Mouse (Mus musculus): ENCODE data around the gene Desi2.
"Not testable (repeated sequence)": the region's sequence is repeated elsewhere in the genome, so short reads cannot be mapped to it uniquely, and the experiment has no call there.

Desi2 gene

DNA sequence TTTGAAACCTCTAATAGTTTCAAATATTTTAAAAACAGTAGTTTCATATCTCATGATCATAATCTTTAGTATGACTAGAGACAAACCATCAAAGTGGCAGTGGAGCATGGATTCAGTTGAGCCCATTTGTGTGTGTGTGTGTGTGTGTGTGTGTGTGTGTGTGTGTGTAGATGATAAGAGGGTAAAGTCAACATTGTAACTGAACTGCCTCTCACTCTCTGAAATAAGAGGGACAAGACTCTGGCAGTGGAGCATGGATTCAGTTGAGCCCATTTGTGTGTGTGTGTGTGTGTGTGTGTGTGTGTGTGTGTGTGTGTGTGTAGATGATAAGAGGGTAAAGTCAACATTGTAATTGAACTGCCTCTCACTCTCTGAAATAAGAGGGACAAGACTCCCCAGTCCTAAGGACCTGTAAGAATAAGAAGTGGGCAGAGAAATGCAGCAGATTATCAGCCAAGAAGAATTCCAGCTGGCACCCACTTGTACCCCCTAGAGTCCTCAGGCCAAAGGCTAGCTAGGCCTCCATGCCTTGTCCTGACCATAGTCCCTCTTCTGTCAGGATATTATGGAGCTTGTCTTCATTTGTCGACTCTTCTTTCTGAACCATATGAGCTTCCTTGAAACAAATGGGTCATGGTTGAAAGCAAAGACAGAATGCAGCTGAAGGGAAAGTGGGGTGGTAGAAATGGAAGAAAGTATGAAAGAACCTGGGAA is 61.0 kb downstream of the Desi2 start:
- in situ Hi-C loops (cut with MboI; ENCODE audit: low pct_unique_long_range_greater_than_20kb in 1 of 2, low sequenced_read_pairs in 2 of 2, unreplicated experiment in 1 of 2): no loop called here

DNA sequence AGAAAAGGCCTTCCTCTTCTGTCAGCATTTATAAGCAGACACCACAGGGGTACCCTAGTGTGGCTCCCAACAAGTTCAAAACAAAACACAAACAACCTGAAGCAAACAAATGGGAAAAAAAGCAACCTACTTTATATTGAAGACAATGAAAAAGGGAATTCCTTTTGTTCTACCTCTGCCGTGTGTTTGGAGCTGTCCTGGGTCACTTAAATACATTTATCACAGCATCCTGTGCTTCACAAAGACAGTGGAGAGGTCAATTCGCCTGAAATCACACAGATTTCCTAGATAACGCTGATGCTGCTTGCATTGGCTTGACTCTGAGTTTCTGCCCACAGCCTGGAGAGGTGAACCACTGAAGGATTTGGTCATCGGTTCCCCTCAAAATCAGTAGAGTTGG is 67.4 kb downstream of the Desi2 start:
- in situ Hi-C loops (cut with MboI; ENCODE audit: low pct_unique_long_range_greater_than_20kb in 1 of 2, low sequenced_read_pairs in 2 of 2, unreplicated experiment in 1 of 2): no loop called here

DNA sequence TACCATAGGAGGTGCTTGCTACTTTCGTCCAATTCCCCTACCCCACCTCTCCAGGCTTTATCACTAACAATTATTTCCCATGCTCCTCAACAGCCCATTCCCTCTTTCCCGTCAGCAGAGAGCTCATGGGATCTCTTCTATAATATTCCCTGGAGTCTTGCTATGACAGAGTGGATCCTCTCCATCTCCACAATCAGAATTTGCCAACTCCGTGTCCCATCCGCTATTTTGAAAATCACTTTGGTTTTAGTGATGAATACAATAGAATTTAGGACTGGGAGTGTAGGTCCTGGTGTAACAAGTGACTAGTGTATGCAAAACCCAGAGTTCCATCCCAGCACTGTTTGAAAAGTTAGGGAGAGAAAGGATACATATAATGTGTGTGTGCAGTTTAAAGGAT is 69.1 kb downstream of the Desi2 start:
- in situ Hi-C loops (cut with MboI; ENCODE audit: low pct_unique_long_range_greater_than_20kb in 1 of 2, low sequenced_read_pairs in 2 of 2, unreplicated experiment in 1 of 2): no loop called here

DNA sequence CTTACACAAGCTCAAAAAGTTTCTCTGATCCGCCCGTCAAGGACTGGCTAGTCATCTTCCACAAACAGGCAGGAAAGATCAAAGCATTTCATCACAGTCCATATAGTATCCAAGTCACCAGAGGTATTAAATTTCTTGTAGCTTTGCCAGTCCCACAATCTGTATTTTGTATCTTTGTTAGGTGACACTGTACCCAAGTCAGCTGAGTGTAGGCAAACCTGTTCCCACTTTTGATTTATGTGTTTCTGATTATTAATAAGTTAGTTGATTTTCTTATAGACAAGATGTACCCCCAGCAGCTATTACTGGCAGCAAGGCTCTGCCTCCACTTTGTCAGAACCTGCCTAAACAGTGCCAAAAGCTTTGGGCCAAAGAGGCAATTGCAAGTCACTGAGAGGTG is 71.6 kb downstream of the Desi2 start:
- in situ Hi-C loops (cut with MboI; ENCODE audit: low pct_unique_long_range_greater_than_20kb in 1 of 2, low sequenced_read_pairs in 2 of 2, unreplicated experiment in 1 of 2): no loop called here

DNA sequence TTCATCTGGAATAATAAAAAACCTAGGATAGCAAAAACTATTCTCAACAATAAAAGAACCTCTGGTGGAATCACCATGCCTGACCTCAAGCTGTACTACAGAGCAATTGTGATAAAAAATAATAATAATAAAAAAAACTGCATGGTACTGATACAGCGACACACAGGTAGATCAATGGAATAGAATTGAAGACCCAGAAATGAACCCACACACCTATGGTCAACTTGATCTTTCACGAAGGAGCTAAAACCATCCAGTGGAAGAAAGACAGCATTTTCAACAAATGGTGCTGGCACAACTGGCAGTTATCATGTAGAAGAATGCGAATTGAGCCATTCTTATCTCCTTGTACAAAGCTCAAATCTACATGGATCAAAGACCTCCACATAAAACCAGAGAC is 78.2 kb downstream of the Desi2 start:
- in situ Hi-C loops (cut with MboI; ENCODE audit: low pct_unique_long_range_greater_than_20kb in 1 of 2, low sequenced_read_pairs in 2 of 2, unreplicated experiment in 1 of 2): not testable (repeated sequence)

DNA sequence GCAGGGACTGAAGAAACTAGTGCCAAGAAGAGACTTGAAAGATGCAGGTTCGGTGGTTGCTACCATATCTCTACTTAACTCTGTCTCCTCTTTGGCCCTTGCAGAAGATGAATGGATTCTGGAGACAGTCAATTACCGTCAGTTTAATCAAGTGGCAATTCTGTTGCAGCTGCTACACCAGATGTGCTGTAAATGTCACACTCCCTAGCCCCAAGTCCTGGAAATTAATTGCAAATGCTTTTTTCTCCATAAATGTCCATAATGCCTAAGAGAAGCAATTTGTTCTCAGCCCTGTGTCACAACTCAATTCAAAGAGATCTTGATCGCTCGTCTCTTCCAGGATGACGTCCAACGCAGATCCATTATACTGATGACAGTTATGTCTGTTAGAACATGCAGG is 83.4 kb downstream of the Desi2 start:
- in situ Hi-C loops (cut with MboI; ENCODE audit: low pct_unique_long_range_greater_than_20kb in 1 of 2, low sequenced_read_pairs in 2 of 2, unreplicated experiment in 1 of 2): no loop called here

DNA sequence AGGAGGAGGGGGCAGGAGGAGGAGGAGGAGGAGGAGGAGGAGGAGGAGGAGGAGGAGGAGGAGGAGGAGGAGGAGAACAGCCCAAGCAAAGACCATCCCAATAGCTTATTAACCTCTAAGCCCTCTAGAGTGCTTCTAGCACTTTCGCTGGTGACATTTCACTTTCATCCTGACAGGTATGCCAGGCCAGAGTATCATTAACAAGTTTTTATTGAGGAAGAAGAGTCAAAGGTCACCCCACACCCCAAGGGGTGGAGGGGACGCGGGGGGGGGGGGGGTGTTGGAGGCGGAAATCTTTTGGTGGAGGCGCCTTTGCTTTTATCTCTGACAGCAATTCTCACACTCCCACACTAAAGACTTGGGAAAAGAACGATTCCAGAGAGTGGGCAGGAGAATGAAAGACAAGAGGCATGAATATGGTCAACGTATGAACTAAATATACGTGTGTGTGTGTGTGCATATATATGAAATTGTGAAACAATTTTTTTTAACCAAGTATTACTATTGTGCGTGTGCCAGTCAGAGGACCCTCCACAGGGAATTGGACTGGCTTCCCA is 88.0 kb downstream of the Desi2 start:
- in situ Hi-C loops (cut with MboI; ENCODE audit: low pct_unique_long_range_greater_than_20kb in 1 of 2, low sequenced_read_pairs in 2 of 2, unreplicated experiment in 1 of 2): no loop called here

DNA sequence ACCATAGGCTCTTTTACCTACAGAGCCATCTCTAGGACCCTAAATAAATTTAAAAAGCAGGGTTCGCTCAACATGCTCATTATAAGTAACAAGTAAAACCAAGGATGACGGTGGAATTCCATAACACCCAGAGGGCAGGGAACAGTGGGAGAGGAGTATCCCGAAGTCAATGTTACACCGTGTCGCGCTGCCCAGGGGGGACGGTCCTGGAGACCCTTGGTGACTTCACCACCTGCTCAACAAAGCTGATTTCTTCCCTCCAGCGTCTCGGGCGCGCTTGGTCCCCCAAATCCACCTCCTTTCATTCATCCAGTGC is 88.5 kb downstream of the Desi2 start:
- in situ Hi-C loops (cut with MboI; ENCODE audit: low pct_unique_long_range_greater_than_20kb in 1 of 2, low sequenced_read_pairs in 2 of 2, unreplicated experiment in 1 of 2): no loop called here

DNA sequence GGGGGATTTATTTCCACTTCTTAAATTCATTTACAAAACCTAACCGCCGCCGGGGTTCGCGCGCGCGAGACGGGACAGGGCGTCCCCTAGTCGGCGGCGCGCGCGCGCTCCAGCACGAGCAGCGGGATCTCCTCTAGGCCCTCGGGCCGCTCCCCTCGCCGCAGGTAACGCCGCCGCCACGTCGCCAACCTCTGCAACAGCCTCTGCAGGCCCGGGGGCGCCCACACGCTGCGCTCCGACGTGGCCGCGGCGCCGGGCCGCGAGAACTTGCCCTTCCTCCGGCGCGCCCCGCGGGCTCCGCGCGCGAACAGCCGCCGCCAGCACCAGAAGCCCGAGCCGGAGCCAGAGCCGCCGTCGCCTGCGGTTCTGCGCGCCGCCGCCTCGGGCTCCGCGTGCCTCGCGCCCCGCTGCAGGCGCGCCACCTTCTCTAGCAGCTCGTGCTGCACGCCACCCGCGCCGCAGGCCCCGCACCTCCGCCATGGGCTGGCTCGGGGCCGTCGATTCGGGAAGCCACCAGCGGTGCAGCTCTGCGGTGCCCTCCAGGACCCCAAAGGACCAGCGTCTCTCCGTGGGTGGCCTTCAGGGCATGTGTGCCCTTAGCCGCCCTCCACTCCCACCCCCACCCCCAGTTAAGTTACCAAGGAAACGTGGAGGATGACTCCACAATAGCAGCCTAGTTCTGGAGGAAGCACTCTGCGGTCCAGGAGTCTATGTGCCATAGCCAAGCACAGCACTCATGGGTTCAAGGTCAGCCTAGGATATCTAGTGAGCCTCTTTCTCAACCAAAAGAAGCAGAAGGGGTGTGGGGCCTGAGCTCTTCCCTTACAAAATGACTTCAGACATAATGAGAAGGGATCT is 89.1 kb downstream of the Desi2 start:
- in situ Hi-C loops (cut with MboI; ENCODE audit: low pct_unique_long_range_greater_than_20kb in 1 of 2, low sequenced_read_pairs in 2 of 2, unreplicated experiment in 1 of 2): no loop called here

DNA sequence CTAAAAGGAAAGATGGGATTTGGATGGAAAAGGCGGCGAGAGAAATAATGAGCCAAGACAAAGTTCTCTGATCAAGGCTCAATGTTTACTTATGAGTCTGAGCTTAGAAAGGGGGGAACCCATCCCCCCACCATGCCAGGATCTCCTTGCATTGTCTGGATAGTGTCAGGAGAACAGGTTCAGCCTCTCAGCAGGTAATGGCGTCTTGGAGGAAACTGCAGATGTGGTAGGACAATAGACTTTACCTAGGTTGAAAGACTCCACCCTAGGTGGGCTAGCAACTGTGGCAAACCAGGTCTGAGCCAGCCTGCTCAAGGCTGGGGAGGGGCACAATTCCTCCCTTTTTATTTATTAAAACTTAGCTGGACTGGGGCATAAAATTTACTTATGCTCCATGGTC is 96.1 kb downstream of the Desi2 start:
- in situ Hi-C loops (cut with MboI; ENCODE audit: low pct_unique_long_range_greater_than_20kb in 1 of 2, low sequenced_read_pairs in 2 of 2, unreplicated experiment in 1 of 2): not testable (repeated sequence)

DNA sequence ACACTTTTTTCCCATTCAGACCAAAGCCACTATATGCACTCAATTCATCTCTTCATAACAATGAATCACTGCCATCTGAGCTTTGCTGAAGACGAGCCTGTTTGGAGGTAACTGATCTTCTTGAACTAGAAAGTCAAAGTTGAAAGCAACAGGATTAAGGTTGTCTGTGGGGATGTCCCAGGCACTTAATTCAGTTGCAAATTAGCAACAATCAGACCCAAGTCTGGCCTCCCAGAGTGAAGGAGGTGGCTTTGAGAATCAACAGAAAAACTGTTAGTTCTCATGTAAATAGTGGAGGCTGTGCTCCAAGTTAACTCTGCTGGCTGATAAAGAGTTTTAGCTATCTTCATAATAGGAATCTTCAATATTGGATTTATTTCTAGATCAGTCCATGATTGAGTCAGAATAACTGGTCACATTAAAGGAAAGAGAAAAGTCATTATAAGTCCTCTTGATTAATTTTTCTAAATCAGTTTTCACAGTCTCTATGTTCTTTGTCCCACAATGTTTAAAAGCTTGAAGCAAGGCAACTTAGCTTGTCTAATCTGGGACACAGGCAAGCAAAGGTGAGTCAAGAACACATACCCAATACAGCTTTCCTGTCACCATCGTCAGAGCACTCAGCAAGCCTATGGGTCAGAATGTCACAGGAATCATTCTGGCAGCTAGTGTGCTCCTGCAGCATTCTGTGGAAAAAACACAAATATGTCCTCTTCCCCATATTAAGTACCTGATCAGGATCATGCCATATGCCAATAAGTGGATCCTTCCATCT is 96.9 kb downstream of the Desi2 start:
- in situ Hi-C loops (cut with MboI; ENCODE audit: low pct_unique_long_range_greater_than_20kb in 1 of 2, low sequenced_read_pairs in 2 of 2, unreplicated experiment in 1 of 2): no loop called here

DNA sequence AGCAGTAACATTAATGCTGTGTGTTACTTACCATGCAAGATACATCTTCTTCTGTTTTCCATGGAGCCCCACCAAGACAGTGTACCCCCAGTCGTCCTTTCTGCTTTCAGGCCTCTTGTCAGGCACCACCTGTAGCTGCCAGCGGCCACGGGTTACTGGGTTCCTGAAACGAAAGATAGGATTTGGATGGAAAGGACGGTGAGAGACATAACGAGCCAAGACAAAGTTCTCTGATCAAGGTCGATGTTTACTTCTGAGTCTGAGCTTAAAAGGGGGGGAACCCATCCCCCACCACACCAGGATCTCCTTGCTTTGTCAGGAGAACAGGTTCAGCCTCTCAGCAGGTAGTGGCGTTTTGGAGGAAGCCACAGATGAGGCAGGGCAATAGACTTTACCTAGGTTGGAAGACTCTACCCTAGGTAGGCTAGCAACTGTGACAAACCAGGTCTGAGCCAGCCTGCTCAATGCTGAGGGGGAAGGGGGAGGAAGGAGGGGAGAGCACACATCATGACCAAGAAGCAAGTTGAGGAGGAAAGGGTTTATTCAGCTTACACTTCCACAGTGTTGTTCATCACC is 100.5 kb downstream of the Desi2 start:
- in situ Hi-C loops (cut with MboI; ENCODE audit: low pct_unique_long_range_greater_than_20kb in 1 of 2, low sequenced_read_pairs in 2 of 2, unreplicated experiment in 1 of 2): no loop called here

DNA sequence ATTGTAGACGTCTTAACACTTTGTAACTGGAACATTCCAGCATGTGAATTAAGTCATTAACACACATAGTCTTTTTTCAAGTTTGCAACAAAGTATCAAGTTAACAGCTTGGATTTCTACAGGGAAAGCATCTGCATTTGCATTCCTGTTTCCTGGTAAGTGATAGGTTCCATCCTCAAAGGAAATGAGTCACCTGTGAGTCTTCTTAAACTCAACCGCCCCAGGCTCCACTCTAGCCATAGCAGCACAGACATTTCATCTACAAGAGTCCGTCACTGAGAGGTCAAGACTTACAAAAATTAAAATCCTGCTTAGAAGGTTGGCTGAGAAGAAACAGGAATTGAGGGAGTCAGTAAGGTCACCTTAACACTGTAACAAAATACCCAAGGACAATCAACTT is 104.5 kb downstream of the Desi2 start:
- in situ Hi-C loops (cut with MboI; ENCODE audit: low pct_unique_long_range_greater_than_20kb in 1 of 2, low sequenced_read_pairs in 2 of 2, unreplicated experiment in 1 of 2): no loop called here

DNA sequence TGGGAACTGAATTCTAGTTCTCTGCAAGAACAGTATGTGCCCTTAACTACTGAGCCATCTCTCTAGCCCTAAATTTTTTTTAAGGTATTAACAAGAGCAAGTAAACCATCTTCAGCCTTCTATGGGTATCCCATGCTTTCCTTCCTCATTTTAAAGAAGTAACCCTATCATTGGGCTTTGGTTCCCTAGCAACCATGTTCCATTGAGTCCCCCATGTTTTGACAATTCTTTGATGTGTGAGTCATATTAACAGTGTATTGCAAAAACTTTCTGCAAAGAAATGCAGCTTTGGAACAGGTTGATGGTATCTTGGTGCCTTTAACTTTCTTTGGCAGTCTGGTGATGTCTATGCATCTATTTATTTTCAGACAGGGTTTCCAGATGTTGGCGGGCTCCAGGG is 106.8 kb downstream of the Desi2 start:
- in situ Hi-C loops (cut with MboI; ENCODE audit: low pct_unique_long_range_greater_than_20kb in 1 of 2, low sequenced_read_pairs in 2 of 2, unreplicated experiment in 1 of 2): no loop called here

DNA sequence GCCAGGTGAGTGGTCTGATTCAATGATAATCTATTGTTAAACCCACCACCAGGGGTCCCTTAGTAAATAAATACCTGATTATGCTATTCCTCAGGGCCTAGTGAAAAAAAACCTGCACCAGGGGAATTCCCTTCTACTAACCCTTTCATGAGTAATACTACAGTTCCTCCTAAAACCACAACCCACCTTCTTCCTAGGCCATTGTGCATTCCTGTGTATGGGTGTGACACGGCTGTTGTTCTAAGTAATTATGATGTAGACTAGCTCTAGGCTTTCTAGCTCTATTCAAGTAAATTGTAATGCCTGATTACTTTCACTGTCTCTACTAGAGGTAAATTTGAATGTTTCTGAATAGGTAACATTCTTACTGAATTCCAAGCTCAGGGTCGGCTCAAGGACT is 114.0 kb downstream of the Desi2 start:
- in situ Hi-C loops (cut with MboI; ENCODE audit: low pct_unique_long_range_greater_than_20kb in 1 of 2, low sequenced_read_pairs in 2 of 2, unreplicated experiment in 1 of 2): not testable (repeated sequence)

DNA sequence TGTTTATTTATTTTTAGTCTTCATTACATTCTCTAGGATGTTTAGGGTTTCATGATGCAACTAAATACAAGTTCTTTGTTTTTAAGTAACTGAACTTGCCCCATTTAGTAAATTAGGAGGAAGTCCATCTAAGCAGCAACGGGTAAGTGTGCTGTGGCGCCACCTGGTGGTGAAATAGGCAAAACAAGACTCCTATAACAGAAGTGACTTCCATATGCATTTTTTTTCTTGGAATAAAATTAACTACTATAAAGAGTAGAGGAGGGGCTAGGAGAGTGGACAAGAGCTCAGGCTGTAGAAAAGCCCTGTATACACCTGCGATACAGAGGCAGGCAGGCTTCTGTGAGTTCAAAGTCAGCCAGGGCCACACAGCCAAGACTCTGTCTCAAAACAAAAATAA is 116.2 kb downstream of the Desi2 start:
- in situ Hi-C loops (cut with MboI; ENCODE audit: low pct_unique_long_range_greater_than_20kb in 1 of 2, low sequenced_read_pairs in 2 of 2, unreplicated experiment in 1 of 2): no loop called here
